Comparison of ENCODE assay signal across 8 mouse cellular contexts in genomic region chr12:17510158-17510557, GRCm38 (mm10). TPM values are rescaled to one million over a fixed set of nuclear protein-coding genes. Genes with fewer than 3 reads are reported as not detected.
DNase-seq lines count a peak whose midpoint lies in the region; ATAC-seq lines count a peak whose summit lies in the region.

No protein-coding gene starts in this region.

- peak; percentile 15 for DNase-seq in layer of hippocampus, adult 9-11 months
- DNase-seq in layer of hippocampus, postnatal 25 days (ENCODE audit: extremely low spot score in 1 of 2, low spot score in 1 of 2) = no peak
- peak; percentile 49 for DNase-seq in R1 (ENCODE audit: low read depth, low spot score)
- peak; percentile 13 for DNase-seq in heart, adult 8-10 months (ENCODE audit: low spot score)
- peak; percentile 71 to 81 for DNase-seq in lung, postnatal 4 days
- no peak for DNase-seq in spleen, postnatal 36 days (ENCODE audit: low spot score in 2 of 2)
- DNase-seq in kidney, adult 9 months = no peak

- ATAC-seq in erythroblast, adult 5-6 weeks (replicated peaks; ENCODE audit: low FRiP score, poor library complexity, severe bottlenecking) = no peak

RNA-seq across cellular contexts. Expression of gene Odc1, which starts 34.4 kb away (rescaled TPM):
- total RNA-seq in layer of hippocampus, postnatal 25 days (2021) = 10 to 100 TPM; 71.6 to 84.0 TPM
- 10 to 100 TPM; 65.7 to 84.1 (median 79.2) TPM for total RNA-seq in heart, adult 8-10 months (2022)
- 578 and 641 TPM in 2 replicates for total RNA-seq in erythroblast, adult 5-6 weeks (2015; ENCODE audit: low replicate concordance)
- total RNA-seq in erythroblast, adult 5-6 weeks (2017; ENCODE audit: low replicate concordance) = 1,162 and 1,709 TPM in 2 replicates

Comparison
In these comparisons a context has a peak if more than half of its experiments do, and no peak if none do; other contexts are left out.
1. DNase-seq: peak in layer of hippocampus, adult 9-11 months (single experiment), R1 (single experiment), heart, adult 8-10 months (single experiment) and lung, postnatal 4 days (2 of 2); none in layer of hippocampus, postnatal 25 days (0 of 2), spleen, postnatal 36 days (0 of 2) and kidney, adult 9 months (single experiment).
2. RNA of gene Odc1, which starts 34.4 kb away (total RNA-seq): 578 to 1,709 TPM in erythroblast, adult 5-6 weeks; 71.6 to 84.0 TPM in layer of hippocampus, postnatal 25 days and 65.7 to 84.1 TPM in heart, adult 8-10 months; every median in the first group is over 4 times any median in the second.